Mouse (Mus musculus): ENCODE data around the gene Ror1. TPM values are rescaled to one million over a fixed set of nuclear protein-coding genes. Genes with fewer than 3 reads are reported as not detected.

Gene Ror1
- polyA plus RNA-seq, 1 experiment from 2014 or later: 0.37 TPM

DNA sequence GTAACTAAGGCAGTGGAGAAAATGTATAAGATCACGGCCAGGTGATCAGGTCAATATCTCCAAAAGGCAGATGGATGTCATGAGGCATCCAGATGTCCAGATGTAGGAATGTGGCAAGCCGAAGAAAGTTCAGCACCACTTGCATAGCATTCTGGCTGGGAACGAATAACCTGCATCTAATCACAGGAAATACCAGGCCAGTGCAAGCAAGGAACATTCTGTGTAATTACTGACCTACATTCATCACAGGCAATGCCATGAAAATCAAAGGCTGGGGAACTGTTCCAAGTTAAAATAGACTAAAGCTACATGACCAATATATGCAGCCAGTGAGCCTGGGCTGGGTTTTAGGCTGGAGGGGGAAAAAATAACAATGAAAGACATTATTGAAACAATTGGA is 140.7 kb downstream of the Ror1 start:
- Histone ChIP-seq H3K9ac (ENCODE audit: low read depth, low read length) (no peak overlapping the region), H3K27ac (ENCODE audit: low read length) (no peak overlapping the region), H3K4me2 (ENCODE audit: low read depth, low read length) (no peak overlapping the region), H3K9me3 (replicated peaks; ENCODE audit: control insufficient read depth, low read length) (no peaks in the 10 kb centered on the region), H3K4me1 (ENCODE audit: control insufficient read depth, low read depth, low read length) (no peaks in the 10 kb centered on the region), H3K36me3 (ENCODE audit: control insufficient read depth, insufficient read depth) (no peaks in the 10 kb centered on the region), H3K27me3 (ENCODE audit: control insufficient read depth, insufficient read depth, low read depth, low read length) (no peaks in the 10 kb centered on the region), H3K4me3 (ENCODE audit: low read depth, low read length) (no peak overlapping the region)
- WGBS (ENCODE audit: insufficient replicate concordance): 58% methylated on average over 3 of the region's 3 CpGs
- ATAC-seq (ENCODE audit: low read depth): no peak

DNA sequence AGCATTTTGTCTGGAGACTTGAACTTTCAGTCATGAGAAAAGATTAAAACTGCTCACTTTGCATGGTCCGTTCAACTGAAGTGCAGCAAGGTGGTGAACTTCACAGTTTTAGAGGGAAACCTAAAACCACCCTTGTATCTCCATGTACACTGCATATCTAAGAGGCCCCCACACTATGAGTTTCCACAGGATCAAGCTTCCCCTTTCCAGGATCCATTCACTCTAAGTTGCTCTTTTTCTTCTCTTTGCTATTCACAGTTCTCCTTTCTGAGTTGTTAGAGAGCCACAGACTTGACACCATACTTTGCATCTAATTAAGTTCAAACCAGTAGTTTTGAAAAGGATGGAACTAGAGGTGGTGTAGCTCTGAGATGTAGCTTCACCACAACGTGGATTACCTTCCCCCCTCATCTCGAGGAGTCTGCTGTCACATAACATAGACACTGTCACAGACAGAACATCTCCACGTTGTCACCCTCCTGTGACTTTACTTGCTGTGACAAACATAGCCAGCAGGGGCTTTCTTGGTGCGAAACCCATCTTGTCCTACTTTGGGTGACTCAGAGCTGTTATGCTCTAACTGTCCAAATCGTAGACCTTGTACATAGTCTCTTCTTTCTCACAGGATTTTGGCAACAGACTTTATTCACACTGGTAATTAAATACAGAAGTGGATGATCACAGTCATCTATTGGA is 146.6 kb downstream of the Ror1 start:
- no peaks in the 10 kb centered on the region for H3K27me3 ChIP-seq (ENCODE audit: control insufficient read depth, insufficient read depth, low read depth, low read length)
- H3K4me1 ChIP-seq (ENCODE audit: control insufficient read depth, low read depth, low read length): no peaks in the 10 kb centered on the region
- H3K4me2 ChIP-seq (ENCODE audit: low read depth, low read length): no peak overlapping the region
- H3K4me3 ChIP-seq (ENCODE audit: low read depth, low read length): no peak overlapping the region
- H3K36me3 ChIP-seq (ENCODE audit: control insufficient read depth, insufficient read depth): no peaks in the 10 kb centered on the region
- no peak overlapping the region for H3K9ac ChIP-seq (ENCODE audit: low read depth, low read length)
- ATAC-seq (ENCODE audit: low read depth): no peak
- WGBS (ENCODE audit: insufficient replicate concordance): 50% methylated on average over 6 of the region's 6 CpGs
- H3K9me3 ChIP-seq (replicated peaks; ENCODE audit: control insufficient read depth, low read length): no peaks in the 10 kb centered on the region
- H3K27ac ChIP-seq (ENCODE audit: low read length): no peak overlapping the region

DNA sequence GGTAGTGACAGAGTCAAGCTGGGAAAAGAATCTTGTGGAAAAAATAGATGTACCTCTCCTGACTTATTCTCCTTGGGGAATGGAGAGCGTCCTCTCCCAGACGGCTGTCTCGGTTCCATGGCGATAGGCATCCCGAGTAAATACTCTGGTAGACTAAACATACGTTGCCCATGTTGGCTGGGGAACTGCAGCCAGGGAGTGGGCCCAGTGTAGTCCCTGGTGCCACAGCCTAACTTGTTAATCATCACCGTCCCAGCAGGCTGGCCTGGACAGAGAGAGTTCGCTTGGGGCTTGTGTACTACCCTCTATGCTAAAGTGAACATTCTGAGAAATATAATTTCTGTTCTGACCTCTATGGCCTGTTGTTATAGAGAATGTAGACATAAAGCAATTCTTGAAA is 148.7 kb downstream of the Ror1 start:
- H3K4me2 ChIP-seq (ENCODE audit: low read depth, low read length): no peak overlapping the region
- 71% methylated on average over 8 of the region's 8 CpGs for WGBS (ENCODE audit: insufficient replicate concordance)

DNA sequence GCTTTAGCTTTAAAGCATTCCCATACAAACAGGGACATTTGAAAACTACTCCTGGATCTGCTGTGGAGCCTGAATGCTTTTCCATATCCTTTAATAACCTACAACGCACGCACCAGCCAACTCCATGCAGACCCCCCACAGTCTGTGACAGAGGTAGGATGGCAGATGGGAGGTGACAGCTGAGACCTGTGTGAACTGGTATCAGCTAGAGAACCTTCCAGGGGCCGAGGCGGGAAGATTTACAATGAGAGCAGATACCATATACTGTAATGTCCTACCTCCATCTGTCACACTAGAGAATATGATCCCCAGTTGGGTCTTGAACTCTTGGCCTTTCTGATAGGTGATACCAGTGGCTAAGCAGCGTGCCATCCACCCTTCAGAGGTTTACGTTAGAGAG is 149.1 kb downstream of the Ror1 start:
- H3K9ac ChIP-seq (ENCODE audit: low read depth, low read length): no peak overlapping the region
- H3K27me3 ChIP-seq (ENCODE audit: control insufficient read depth, insufficient read depth, low read depth, low read length): no peaks in the 10 kb centered on the region
- H3K4me1 ChIP-seq (ENCODE audit: control insufficient read depth, low read depth, low read length): no peaks in the 10 kb centered on the region
- no peaks in the 10 kb centered on the region for H3K36me3 ChIP-seq (ENCODE audit: control insufficient read depth, insufficient read depth)
- no peak overlapping the region for H3K27ac ChIP-seq (ENCODE audit: low read length)
- 68% methylated on average over 6 of the region's 6 CpGs for WGBS (ENCODE audit: insufficient replicate concordance)
- ATAC-seq (ENCODE audit: low read depth): no peak
- H3K4me3 ChIP-seq (ENCODE audit: low read depth, low read length): no peak overlapping the region
- no peak overlapping the region for H3K4me2 ChIP-seq (ENCODE audit: low read depth, low read length)
- no peaks in the 10 kb centered on the region for H3K9me3 ChIP-seq (replicated peaks; ENCODE audit: control insufficient read depth, low read length)

More for the DNA sequence above, 148.7 kb downstream of the Ror1 start:
- no peaks in the 10 kb centered on the region for H3K36me3 ChIP-seq (ENCODE audit: control insufficient read depth, insufficient read depth)
- no peaks in the 10 kb centered on the region for H3K9me3 ChIP-seq (replicated peaks; ENCODE audit: control insufficient read depth, low read length)
- no peak for ATAC-seq (ENCODE audit: low read depth)
- H3K9ac ChIP-seq (ENCODE audit: low read depth, low read length): no peak overlapping the region
- H3K27me3 ChIP-seq (ENCODE audit: control insufficient read depth, insufficient read depth, low read depth, low read length): no peaks in the 10 kb centered on the region
- no peak overlapping the region for H3K27ac ChIP-seq (ENCODE audit: low read length)
- no peak overlapping the region for H3K4me3 ChIP-seq (ENCODE audit: low read depth, low read length)
- H3K4me1 ChIP-seq (ENCODE audit: control insufficient read depth, low read depth, low read length): no peaks in the 10 kb centered on the region

DNA sequence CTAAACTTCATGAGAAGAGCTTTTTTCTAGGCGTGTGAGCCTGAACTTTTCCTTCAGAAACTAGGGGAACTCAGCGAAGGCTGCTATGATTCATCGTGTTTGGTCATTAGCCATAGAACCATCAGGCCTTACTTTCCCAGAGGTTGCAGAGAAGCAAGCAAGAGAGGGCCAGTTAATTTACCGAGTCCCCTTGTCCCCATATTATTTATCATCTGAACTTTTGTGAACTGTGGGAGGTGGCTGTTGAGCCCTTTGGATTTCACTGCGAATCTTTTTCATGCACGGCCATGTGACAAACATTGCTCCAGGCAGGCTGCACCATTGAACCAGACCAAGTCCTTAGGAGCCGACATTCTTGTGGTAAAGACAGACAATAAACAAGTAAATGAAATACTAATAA is 152.2 kb downstream of the Ror1 start:
- WGBS (ENCODE audit: insufficient replicate concordance): 54% methylated on average over 7 of the region's 7 CpGs
- ATAC-seq (ENCODE audit: low read depth): no peak
- H3K27ac ChIP-seq (ENCODE audit: low read length): no peak overlapping the region

DNA sequence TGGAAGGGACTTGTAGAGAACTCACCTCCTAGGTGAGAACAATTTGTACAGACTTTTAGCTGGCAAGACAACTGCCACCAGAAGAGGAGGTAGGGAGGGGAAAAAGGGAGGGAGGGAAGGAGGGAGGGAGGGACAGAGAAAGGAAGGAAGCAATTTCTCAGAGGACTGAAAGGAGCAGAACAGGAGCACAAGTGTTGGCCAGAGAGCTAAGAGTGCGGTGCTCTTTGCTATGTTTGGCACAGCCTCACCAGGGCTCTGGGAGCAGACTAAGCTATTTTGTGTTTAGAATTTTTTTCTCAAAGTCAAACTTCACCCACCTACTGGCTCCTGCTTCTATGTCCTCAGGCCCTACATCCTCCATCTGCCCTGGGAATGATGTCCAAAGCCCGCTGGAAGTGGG is 152.7 kb downstream of the Ror1 start:
- WGBS (ENCODE audit: insufficient replicate concordance): 52% methylated on average over 2 of the region's 2 CpGs
- Histone ChIP-seq H3K4me2 (ENCODE audit: low read depth, low read length) (no peak overlapping the region), H3K4me3 (ENCODE audit: low read depth, low read length) (no peak overlapping the region), H3K27ac (ENCODE audit: low read length) (no peak overlapping the region), H3K27me3 (ENCODE audit: control insufficient read depth, insufficient read depth, low read depth, low read length) (no peaks in the 10 kb centered on the region), H3K9me3 (replicated peaks; ENCODE audit: control insufficient read depth, low read length) (no peaks in the 10 kb centered on the region), H3K4me1 (ENCODE audit: control insufficient read depth, low read depth, low read length) (no peaks in the 10 kb centered on the region), H3K36me3 (ENCODE audit: control insufficient read depth, insufficient read depth) (no peaks in the 10 kb centered on the region), H3K9ac (ENCODE audit: low read depth, low read length) (no peak overlapping the region)
- no peak for ATAC-seq (ENCODE audit: low read depth)

More for the DNA sequence above, 152.2 kb downstream of the Ror1 start:
- Histone ChIP-seq H3K9me3 (replicated peaks; ENCODE audit: control insufficient read depth, low read length) (no peaks in the 10 kb centered on the region), H3K36me3 (ENCODE audit: control insufficient read depth, insufficient read depth) (no peaks in the 10 kb centered on the region), H3K4me3 (ENCODE audit: low read depth, low read length) (no peak overlapping the region), H3K27me3 (ENCODE audit: control insufficient read depth, insufficient read depth, low read depth, low read length) (no peaks in the 10 kb centered on the region), H3K9ac (ENCODE audit: low read depth, low read length) (no peak overlapping the region), H3K4me1 (ENCODE audit: control insufficient read depth, low read depth, low read length) (no peaks in the 10 kb centered on the region), H3K4me2 (ENCODE audit: low read depth, low read length) (no peak overlapping the region)

DNA sequence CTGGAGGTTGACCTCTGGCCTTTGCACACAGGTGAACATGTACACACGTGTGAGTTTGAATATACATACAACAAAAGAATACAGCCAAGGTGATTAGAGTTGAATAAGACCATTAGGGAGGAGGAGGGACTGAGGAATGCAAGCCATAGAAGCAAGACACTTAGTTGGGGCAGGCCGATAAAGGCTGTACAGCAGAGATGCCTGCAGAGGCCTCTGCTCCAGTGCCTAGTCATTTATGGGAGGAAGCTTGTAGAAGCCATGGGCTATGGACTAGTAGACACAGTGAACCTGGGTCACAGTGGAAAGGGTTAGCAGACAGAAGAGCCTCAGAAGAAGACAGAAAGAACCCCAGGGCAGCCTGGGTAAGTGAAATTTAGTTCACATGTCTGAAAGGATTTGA is 155.7 kb downstream of the Ror1 start:
- Histone ChIP-seq H3K4me3 (ENCODE audit: low read depth, low read length) (no peak overlapping the region), H3K4me2 (ENCODE audit: low read depth, low read length) (no peak overlapping the region), H3K9me3 (replicated peaks; ENCODE audit: control insufficient read depth, low read length) (no peaks in the 10 kb centered on the region), H3K27ac (ENCODE audit: low read length) (no peak overlapping the region), H3K27me3 (ENCODE audit: control insufficient read depth, insufficient read depth, low read depth, low read length) (no peaks in the 10 kb centered on the region), H3K9ac (ENCODE audit: low read depth, low read length) (no peak overlapping the region), H3K36me3 (ENCODE audit: control insufficient read depth, insufficient read depth) (no peaks in the 10 kb centered on the region), H3K4me1 (ENCODE audit: control insufficient read depth, low read depth, low read length) (no peaks in the 10 kb centered on the region)
- 47% methylated on average over 2 of the region's 2 CpGs for WGBS (ENCODE audit: insufficient replicate concordance)
- ATAC-seq (ENCODE audit: low read depth): no peak

DNA sequence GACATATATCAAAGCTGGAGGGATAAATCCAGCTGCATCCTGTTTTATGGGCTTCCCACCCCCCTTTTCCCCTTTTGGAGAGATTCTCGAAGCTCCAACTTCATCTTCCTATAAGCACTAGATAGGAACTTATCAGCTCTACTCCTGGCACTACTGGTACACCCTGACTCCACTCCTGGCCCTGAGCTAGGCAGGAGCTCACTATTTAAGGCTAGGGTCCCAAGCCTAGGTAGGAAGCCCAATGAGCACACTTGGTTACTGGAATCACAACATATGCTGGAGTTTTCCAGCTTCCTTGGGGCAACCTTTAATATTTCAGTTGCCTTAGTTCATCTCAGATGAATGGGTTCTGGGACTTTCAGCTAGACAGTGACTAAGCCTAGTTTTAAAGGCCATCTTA is 156.5 kb downstream of the Ror1 start:
- H3K4me3 ChIP-seq (ENCODE audit: low read depth, low read length): no peak overlapping the region
- WGBS (ENCODE audit: insufficient replicate concordance): 24% methylated on average over 1 of the region's 1 CpGs
- H3K27ac ChIP-seq (ENCODE audit: low read length): no peak overlapping the region
- no peak overlapping the region for H3K9ac ChIP-seq (ENCODE audit: low read depth, low read length)
- no peaks in the 10 kb centered on the region for H3K27me3 ChIP-seq (ENCODE audit: control insufficient read depth, insufficient read depth, low read depth, low read length)
- H3K4me2 ChIP-seq (ENCODE audit: low read depth, low read length): no peak overlapping the region
- no peaks in the 10 kb centered on the region for H3K36me3 ChIP-seq (ENCODE audit: control insufficient read depth, insufficient read depth)
- no peaks in the 10 kb centered on the region for H3K4me1 ChIP-seq (ENCODE audit: control insufficient read depth, low read depth, low read length)
- H3K9me3 ChIP-seq (replicated peaks; ENCODE audit: control insufficient read depth, low read length): no peaks in the 10 kb centered on the region
- no peak for ATAC-seq (ENCODE audit: low read depth)

DNA sequence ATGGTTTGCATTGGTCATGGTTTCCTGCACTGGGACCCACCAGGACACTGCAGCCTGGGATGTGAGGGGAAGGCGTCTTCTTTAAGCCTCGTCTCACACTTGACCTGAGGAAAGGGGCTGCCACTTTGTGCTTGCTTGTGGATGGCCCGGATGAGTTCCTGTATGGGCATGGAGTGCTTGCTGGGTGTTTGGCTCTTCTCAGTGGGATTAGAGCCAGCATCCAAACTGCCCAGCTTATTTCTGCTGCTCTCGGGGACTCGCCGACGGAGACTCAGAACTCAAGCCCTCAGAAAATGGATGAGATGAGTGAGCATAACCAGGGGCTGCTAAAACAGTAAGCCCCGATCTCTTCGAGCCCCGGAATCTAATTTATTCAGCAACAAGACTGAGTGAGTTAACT is 157.1 kb downstream of the Ror1 start:
- H3K9me3 ChIP-seq (replicated peaks; ENCODE audit: control insufficient read depth, low read length): no peaks in the 10 kb centered on the region
- H3K4me2 ChIP-seq (ENCODE audit: low read depth, low read length): no peak overlapping the region
- no peak overlapping the region for H3K9ac ChIP-seq (ENCODE audit: low read depth, low read length)
- 66% methylated on average over 10 of the region's 10 CpGs for WGBS (ENCODE audit: insufficient replicate concordance)
- no peaks in the 10 kb centered on the region for H3K36me3 ChIP-seq (ENCODE audit: control insufficient read depth, insufficient read depth)
- ATAC-seq (ENCODE audit: low read depth): no peak
- no peaks in the 10 kb centered on the region for H3K27me3 ChIP-seq (ENCODE audit: control insufficient read depth, insufficient read depth, low read depth, low read length)
- no peak overlapping the region for H3K4me3 ChIP-seq (ENCODE audit: low read depth, low read length)
- no peaks in the 10 kb centered on the region for H3K4me1 ChIP-seq (ENCODE audit: control insufficient read depth, low read depth, low read length)
- no peak overlapping the region for H3K27ac ChIP-seq (ENCODE audit: low read length)

Measured in liver, embryonic 16.5 days (tissue).